Mouse (Mus musculus) cerebellum, adult 11-12 months (tissue): ENCODE results near the gene Cacna1e.

Experiments
- DNase-seq: peaks from one replicate; pipeline ENCODE4 v3.0.0; 2022

The Cacna1e gene

DNA sequence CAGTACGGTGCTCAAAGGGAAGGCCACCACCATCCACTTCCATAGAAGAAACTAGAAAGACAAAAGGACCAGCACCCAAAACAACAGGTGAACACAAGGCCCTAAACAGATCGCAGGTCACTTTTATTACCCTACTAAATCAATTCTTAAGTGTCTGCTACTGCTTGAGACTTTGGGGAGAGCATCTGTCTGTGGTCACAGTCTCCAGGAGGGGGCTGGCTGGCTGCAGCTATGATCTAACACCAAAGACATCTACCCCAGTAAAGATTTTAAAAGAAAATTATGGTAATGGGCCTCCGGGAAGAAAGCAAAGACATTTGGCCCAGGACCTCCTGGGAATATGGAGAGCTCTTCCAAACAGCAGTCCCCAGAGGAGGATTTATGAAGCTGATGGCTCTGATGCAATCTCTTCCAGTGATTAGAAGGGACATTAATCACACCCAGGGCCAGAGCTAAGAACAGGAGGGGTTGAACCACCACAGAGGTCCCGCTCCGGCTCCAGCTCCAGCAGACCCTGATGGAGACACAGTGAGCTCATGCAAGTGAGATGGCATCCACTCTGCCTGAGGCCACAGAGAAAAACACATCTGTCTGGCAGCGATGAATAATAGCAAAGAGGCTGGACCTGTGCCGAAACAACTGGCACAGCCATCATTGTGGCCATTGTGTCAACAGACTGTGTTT, 178.3 kb downstream of the Cacna1e start:
- no peak for DNase-seq

DNA sequence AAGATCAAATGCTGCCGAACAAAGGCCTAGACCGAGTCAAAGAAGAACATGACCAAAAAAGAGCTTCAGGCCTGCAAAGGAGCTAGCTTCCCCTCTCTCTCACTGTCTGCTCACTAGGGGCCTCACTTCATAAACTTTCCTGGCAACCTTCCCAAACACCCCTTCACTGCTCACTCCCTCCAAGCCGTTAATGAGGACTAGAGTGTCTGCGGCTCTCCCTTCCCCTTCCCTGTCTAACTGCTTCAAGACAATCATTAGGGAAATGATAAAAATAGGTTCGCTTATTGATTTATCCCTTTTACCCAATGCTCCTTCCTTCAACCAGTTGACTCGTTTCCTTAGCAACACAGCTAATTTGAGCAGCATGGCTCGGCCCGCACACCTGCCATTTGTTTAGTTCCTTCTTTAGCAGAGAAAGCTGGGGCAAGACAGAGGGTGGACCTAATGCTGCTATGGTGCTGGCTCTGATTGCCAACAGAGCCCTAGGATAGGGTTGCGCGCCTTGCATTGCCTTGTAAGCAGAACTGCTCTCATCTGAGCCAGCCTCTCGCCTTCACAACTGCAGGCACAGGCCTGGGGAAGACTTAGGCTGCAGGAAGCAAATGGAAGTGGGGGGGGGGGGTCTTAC, 179.6 kb downstream of the Cacna1e start:
- DNase-seq = no peak

DNA sequence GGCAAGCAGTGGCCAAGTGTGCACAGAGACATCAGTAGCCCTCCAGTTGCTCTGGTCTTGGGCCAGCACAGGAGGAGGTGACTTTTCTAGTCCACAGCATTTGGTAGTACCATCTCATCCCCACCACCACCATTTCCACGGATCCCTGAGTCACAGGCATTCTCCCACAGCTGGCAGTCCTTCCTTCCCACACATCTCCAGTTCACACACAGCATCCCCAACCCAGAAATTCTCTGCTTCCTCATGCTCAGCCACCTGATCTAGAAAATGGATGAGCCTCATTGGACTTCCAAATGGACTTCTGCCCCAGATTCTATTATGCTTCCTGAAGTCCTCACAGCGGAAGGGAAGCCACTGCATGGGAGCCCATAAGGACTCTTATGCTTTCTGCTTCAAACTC, 181.7 kb downstream of the Cacna1e start:
- no peak for DNase-seq

DNA sequence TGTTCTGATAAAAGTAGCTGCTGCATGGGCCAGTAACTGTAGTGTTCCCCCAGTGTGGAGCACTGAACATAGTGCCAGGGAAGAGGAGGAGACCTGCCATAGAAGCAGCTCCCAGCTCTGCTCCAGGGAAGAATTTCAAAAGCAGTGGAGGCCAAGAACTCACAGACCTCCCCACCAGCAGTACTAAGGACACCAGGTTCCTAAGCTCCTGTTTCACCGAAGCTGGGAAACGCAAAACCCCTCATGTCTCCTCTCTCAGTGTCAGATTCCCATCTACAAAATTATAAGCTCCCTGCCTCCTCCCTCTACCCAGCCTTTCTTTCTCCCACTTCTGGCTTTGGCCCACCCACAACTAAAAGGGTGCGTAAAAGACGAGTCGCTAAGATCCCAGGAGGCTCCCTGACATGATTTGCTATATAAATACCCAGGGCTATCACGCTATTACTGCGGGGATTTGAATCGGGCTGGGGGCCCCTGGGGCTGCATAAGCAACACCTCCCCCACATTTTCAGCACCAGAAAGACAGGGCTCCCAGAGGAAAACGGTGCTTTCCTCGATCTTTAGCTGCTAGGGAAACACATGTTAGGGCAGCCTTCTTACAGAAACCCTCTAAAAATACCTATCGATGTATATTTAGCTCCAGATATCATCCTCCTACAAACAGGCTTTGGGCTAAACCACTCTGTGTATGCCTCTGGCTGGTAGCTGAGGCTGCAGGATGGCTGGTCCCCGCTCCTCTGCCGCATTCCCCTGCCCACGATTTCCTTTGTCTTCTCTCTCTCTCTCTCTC, 195.2 kb downstream of the Cacna1e start:
- DNase-seq = no peak

DNA sequence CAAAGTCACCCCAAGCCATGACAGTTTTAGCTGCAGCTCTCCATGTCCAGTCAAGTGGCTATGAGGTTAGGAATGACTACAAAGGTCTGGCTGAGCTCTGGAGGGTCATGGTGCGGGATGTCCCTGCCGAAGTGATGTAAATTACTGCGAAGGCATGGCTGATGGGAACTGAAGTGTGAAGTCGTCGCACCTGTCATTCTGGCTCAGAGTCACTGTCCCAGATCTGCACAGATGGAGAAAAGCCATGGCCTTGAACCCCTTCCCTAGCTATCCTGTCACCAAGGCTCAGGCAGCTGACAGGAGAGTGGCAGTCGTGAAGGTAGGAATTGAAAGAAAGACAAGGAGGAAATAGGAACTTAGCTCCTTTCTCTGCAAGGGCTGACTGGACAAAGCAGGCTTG, 197.4 kb downstream of the Cacna1e start:
- peak; percentile 54 for DNase-seq

DNA sequence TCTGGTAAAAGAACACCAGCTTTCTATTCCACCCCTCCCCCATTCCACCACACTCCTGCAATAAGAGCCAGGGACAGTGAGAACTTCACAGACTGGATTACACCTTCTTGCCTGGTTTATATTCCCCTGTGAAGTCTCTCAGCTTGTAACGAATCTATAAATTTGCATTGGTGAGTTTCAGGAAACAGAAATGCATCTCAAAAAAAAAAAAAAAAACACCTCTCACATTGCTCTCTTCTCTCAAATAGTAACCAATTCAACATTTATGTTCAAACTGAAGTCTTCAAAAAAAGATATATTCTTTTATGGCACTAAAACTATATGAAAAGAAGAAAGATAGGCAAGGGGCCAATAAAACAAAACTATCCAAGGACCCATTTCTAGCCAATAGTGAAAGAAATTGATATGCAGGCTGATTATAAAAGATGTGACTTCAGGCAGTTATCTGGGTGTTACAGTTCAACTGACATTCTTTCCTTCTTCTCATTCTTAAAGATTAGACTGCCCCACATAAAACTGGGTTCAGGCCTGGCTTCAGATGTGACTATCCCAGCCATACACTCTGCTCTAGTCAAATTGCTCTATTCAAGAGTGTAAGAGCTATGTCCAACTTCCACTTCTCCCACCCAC, 200.7 kb downstream of the Cacna1e start:
- no peak for DNase-seq

DNA sequence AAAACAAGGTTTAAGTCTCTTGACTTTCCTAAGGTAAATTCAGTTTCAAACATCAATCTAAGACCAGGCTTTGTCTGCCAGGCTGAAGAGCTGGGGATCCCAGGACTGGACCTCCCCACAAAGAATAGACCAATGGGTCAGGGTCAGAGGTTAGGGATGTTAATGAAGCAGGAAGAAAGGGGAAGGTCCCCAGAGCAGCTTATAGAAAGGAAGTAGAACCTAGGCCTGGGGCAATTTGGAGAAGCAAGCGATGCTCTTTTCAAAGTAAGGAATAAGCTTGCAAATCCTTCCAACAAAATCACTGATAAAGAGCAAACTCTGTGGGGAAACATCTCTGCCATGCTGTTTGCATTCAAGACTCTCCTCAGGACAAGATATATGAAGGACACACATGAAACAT, 205.3 kb downstream of the Cacna1e start:
- no peak for DNase-seq

DNA sequence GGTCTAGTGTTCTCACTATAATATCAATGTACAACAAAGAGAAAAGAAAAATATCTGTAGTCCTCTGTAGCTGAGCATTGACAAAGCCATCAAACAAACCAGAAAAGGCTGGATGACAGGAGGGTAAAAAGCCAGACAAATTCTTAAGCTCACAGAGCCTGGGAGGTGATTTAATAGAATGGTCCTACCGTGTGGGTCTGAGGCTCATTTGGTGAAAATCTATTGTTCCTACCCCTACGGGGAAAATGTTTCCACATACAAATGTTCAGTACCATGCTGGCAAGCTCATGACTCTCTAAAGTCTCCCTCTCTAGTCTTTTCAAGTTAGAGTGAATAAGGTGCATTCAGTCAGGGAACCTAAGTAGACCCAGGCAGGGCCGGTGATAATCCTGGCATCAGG, 206.2 kb downstream of the Cacna1e start:
- no peak for DNase-seq

DNA sequence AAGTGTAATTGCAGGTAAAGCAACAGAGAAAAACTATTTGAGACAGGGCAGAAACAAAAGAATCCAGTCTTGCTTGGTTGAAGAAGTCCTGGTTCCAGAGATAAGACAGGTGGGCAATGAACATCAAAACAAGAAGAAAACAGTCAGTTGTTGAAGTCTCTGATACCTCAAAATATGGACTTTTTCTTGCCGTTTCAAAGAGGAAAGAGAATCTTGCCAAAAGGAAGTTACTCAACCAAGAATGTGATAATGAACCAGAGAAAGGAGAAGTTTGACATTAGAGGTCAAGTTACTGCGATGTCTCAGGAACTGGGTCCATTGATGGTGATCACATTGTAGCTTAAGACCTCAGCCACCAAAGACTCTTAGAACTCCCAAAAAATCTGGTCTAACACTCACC, 206.6 kb downstream of the Cacna1e start:
- no peak for DNase-seq

DNA sequence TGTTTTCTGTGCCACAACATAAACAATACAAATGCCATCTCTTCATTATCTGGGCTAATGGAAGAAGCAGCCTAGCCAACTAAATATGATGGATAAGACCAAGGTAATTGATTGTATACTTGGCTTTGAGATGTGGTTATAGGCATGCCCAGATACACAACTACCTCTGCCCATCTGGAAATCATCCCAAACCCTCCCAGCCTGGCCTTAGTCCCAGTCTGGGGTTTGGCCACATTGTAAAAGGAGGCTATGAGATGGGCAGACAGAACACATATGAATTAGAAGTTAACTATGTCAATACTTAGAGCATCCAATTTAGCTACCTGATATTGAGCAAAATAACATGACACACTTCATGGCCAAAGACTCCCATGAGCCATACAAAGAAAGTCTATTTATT, 220.6 kb downstream of the Cacna1e start:
- DNase-seq = peak; percentile 7

DNA sequence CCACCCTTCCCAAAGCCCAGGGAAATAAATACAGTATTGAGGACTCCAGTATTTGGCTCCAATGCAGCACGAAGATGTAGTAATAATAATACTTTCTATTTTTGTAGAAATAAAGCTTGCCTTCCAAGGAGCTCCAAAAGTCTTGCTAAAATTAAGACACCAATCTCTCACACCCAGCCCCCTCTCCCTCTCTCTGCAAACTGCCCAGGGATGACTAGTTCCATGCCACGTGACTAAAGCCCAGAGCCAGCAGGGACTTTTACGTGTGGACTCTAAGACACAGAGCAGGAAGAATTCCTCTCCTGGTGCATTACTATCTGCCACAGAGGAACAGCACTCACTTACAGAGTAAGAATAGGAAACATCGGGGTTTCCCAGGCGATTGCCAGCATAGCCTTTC, 222.3 kb downstream of the Cacna1e start:
- DNase-seq = no peak

DNA sequence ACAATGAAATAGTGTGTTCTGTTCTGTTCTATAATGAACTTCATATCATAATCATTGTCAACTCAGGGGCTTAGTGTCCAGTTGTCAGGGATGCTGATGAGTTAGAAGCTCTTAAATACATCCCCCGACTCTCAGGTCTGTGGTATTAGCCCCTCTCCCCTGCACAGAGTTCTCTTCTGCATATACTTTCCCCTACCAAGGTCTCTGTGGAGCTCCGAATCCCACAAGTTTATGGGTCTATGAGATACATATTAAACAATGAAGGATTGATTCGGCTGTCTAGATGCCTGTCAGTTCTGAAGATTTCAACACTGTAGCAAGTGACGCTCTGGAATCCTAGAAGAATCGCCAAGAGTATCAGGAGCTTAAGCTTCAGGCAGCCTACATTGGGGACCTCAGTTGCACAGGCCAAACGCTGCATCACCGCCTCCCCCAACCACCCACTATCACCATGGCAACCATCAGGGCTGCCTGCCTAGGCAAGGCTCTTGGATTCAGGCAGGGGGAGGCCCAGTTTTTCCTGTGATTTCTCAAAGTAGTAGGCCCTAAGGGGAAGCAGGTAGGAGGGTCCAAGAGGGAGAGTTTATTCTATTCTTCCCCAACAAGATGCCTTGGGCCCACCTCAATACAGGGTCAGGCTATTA, 223.0 kb downstream of the Cacna1e start:
- peak; percentile 13 for DNase-seq

DNA sequence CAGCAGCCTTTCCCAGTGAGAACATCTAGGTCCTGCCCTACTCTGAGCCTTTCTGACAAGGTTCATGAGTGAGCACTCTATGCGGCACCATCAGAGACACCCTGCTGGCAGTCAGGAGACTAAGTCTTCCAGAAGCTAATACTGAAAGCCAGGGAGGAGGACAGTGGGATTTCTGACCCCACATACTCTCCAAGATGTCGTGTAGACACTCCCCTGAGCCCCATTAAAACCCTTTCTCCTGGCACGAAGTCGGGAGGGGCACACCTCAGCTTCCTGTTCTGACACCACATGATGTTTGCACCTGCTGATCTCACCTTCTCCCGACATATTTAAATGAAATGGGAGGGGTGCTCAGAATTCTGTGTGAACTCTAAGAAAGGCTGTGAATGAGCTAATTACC, 226.9 kb downstream of the Cacna1e start:
- DNase-seq = no peak

DNA sequence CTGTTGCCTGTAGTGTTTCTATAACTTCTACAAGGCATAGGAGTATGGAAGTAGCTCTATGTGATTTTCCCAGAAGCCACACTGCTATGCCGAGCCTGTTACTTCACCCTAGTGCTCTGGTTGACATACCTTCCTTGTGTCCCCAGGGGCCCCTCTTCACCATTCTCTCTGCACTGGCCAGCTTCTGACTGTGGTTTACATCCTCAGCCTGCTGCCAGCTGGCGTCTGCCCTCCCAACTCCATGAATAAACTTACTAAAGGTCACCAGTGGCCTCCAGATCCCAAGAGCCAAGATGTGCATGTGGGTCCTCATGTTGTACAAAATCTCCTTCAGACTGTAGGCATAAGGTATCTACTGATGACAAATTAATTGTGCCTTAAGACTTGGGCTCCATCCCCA, 230.3 kb downstream of the Cacna1e start:
- DNase-seq = no peak

DNA sequence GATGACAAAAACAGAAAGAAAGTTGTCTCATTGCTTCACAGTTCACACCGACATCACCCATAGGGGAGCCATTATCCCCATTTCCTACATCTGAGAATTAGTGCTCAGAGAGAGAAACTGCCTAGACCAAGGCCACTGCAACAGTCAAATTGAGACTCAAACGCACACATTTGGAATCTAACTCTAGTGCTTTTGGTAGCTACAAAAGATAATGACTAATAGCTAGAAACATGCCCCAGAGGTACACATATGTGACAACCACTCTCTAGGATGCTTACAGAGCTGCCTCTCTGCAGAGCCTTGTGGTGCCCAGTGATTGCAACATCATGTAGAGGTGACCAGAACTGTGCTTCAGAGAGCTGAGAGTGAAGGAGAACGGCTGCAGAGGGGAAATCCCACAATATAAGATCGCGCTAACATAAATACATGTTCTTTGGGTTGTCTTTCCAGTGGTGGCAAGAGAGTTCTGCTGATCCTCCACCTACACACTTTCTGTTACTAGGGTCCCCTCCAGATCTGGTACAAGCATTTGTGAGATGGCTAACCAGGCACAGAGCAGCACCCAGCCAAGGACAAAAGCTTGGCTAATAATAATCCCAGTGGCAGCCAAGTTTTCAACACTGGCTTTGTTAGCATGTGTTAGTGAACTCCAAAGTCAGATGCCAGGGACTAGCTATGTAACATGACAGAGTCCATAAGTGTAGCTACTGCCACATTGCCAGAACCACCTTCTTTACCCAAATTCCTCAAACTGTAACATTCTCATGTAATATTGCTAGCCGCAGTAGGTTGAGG, 237.9 kb downstream of the Cacna1e start:
- DNase-seq = no peak

DNA sequence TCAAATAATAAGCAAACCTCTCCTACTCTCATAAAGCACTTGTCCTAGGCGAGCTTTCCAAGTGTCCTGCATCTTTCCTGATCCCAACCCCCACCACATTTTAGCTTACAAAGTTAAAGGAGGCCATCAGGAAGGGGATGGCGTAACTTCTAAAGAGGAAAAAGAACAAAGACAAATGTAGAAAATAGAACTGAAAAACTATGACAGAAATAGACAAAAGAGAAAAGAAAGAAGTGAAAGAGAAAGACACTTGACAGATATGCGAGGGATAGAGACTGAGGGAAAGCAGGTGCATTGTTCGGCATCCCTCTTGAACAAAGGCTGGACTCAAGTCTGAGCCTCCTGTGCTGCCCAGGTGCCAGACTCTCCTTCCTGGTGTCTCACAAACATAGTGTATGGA, 246.5 kb downstream of the Cacna1e start:
- no peak for DNase-seq

DNA sequence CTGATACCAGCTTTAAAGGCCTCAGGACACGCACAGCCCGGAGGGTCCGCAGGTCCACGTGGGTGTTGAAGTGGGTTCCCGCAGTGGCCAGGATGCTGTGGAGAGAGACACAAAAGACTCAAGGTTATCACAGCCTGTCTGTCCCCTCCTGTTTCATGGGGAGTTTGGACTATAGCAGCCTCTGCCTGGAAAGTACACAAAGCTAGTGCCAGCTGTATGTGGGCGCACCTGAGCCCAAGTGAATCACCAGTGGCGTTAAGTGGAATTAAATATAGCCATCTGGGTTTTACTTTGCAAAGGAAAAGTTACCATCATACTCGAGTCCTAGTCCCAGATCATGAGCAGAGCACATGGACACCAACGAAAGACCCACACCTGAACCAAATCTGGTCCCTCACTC, 248.5 kb downstream of the Cacna1e start:
- no peak for DNase-seq

DNA sequence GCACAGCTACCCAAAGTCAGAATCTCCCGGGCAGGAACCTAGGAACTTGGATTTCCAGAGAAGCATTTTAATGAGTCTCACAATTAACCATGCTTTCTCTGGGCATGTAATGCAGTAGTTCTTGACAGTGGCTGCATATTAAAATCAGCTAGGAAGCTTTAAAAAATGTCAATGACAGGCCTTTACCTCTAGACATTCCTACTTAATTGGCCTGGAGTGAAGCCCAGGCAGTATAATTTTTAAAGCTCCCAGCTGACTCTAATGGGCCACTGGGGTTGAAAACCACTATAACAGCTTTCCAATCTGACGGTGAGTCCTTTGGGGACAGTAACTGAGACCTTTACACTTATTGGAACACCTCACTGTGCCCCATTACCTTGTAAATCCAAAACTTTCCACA, 251.4 kb downstream of the Cacna1e start:
- no peak for DNase-seq

DNA sequence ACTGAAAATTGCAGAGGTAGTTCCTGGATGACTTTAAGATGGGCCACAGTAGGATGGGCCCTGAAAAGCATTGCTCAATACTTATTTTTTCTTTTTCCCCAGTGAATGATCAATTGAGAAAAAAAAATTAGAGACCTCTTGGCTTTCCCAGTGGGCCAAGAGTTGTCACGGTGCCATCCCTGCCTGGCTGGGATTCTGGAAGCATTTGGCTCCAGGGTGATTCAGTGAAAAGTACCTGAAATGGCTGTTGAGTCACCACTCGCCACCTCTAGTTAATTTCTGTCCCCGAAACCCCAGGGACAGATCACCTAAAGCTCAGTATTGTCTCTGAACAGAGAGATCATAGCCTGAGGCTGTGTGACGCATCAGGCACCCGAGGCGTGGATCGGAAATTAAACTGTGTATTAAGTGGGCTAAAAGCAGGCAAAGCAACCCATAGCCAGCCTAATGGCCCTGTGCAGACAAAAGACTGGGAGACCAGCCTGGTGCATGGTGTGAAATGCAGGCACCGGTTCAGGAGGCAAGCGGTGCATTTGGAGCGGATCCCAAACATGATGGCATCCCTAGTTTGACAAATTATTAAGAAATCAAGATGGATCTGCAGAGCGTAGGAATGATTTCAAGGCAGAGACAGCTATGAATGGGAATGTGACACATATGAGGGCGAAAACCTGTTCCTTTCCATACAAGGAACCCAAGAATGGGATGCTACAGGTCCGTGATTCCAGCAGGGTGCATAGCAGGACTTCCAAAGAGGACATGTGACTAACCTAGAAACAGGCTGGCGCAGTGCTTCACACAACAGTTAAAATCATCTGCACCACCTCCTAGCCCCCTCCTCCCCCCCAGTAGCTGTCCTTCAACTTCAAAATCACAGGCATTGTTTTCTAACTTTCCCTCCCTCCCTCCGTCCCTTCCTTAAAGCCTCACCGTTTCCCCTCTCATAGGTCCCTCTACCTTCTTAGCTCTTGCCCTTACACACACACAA, 261.3 kb downstream of the Cacna1e start:
- peak; percentile 71 for DNase-seq

DNA sequence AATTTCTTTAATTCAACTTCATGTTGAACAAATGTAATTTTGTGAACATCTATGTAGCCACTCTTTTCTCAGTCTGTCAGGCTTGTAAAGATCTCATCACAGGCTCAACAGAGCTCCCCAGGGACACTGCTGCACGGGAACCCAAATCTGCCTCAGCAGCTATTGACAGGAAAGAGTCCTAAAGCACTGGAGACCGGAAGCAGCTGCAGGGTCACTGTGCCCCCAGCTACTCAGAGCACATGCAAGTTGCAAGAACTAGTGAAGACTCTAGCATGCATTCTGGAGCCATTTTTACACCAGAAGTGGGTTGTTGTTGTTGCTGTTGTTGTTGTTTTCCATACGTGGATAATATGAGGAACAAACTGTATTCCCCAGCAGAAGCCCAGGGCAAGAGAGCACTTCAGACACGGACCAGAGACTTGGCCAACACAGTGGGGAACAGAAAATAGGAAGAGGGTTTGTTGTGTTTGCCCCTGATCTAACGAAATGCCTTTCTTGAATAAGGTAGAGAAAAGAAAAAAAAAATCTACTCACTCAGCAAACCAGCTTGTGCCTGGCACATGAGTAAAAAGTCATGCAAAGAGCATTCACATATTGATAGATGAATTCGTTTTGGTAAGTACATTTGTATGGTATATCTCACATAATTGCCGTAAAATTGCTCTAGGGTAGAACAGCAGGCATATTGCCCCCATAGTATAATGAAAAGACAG, 266.4 kb downstream of the Cacna1e start:
- no peak for DNase-seq
